Mouse (Mus musculus) limb, embryonic 15.5 days (tissue): ENCODE results near the gene Coro2b. TPM values are rescaled to one million over a fixed set of nuclear protein-coding genes. Genes with fewer than 3 reads are reported as not detected.
A peak's percentile ranks its signal among the peaks of the same experiment; 100 is the strongest.

Source experiments
- ATAC-seq: fragments of 200-750 bp; cut with Nextera tagmentation; 2 replicates; pipeline ENCODE4 v1.8.0; 2017; ENCODE audit warnings: low read depth, moderate TSS enrichment; ENCODE audit not compliant: insufficient number of reproducible peaks, low FRiP score, low TSS enrichment
- H3K27ac ChIP-seq: fragments of 300-500 bp; sonication (generic); 2 replicates; pipeline ENCODE4 v1.5.1; 2015; ENCODE audit warnings: moderate library complexity, mild to moderate bottlenecking, inconsistent platforms
- H3K27me3 ChIP-seq: fragments of 300-500 bp; sonication (generic); 2 replicates; pipeline ENCODE4 v1.6.1; 2015; ENCODE audit warnings: inconsistent platforms
- H3K36me3 ChIP-seq: fragments of 300-500 bp; sonication (generic); 2 replicates; pipeline ENCODE4 v1.6.1; 2015; ENCODE audit warnings: inconsistent platforms
- H3K4me1 ChIP-seq: fragments of 300-500 bp; sonication (generic); 2 replicates; pipeline ENCODE4 v1.6.1; 2015; ENCODE audit warnings: inconsistent platforms
- H3K4me2 ChIP-seq: fragments of 300-500 bp; sonication (generic); 2 replicates; pipeline ENCODE4 v1.6.1; 2015; ENCODE audit warnings: mild to moderate bottlenecking, inconsistent platforms
- H3K4me3 ChIP-seq: fragments of 300-500 bp; sonication (generic); 2 replicates; pipeline ENCODE4 v1.5.1; 2015; ENCODE audit warnings: mild to moderate bottlenecking, inconsistent platforms
- H3K9ac ChIP-seq: fragments of 300-500 bp; sonication (generic); 2 replicates; pipeline ENCODE4 v1.6.1; 2015; ENCODE audit warnings: inconsistent platforms
- H3K9me3 ChIP-seq: fragments of 300-500 bp; sonication (generic); 2 replicates; pipeline ENCODE4 v1.6.1; 2016; ENCODE audit warnings: inconsistent platforms
- WGBS: fragments of 180-500 bp; shearing (Covaris S2); methylation state at CpG from one replicate; pipeline ENCODE4 v1.1.7; 2015; 5-methylcytosine and 5-hydroxymethylcytosine counted together
- polyA plus RNA-seq: library from polyadenylated mRNA; unstranded; fragments of >200 nt; fragmentation: Nextera tagmentation; extraction: Ambion mirVana; gene quantifications from 2 replicates; pipeline ENCODE4 v1.2.1, GENCODE M21; 2015

The Coro2b gene
- 9.0 and 9.4 TPM in 2 replicates for polyA plus RNA-seq

GRCm38 (mm10) chr9:62536655-62537631 is at the start of gene Coro2b:
Gene Coro2b, minus strand, starts transcription at chr9:62537044.
- Histone ChIP-seq H3K4me1 (peaks cover 42% of the 10 kb centered on the region), H3K27me3 (peaks cover 5% of the 10 kb centered on the region; the same call in 1 of the 2 replicates), H3K4me2 (peak within 1 kb of the TSS; percentile 96), H3K36me3 (no peaks in the 10 kb centered on the region), H3K9ac (peak within 1 kb of the TSS; percentile 71), H3K9me3 (no peaks in the 10 kb centered on the region), H3K4me3 (peak within 1 kb of the TSS; percentile 64), H3K27ac (peak within 1 kb of the TSS; percentile 71)
- ATAC-seq: no peak
- WGBS: 3% methylated on average over 62 of the region's 74 CpGs

GRCm38 (mm10) chr9:62577558-62577957 is 40.7 kb upstream of the Coro2b start:
- Histone ChIP-seq H3K9ac (no peak overlapping the region), H3K9me3 (no peaks in the 10 kb centered on the region), H3K4me3 (no peak overlapping the region), H3K4me1 (no peaks in the 10 kb centered on the region), H3K27me3 (no peaks in the 10 kb centered on the region), H3K27ac (no peak overlapping the region), H3K4me2 (no peak overlapping the region), H3K36me3 (no peaks in the 10 kb centered on the region)
- no peak for ATAC-seq
- WGBS: 46% methylated on average over 1 of the region's 1 CpGs

- no peak overlapping the region for H3K4me2 ChIP-seq
- no peak overlapping the region for H3K27ac ChIP-seq
- H3K4me3 ChIP-seq: no peak overlapping the region
- no peaks in the 10 kb centered on the region for H3K9me3 ChIP-seq
- WGBS: 86% methylated on average over 6 of the region's 6 CpGs
- ATAC-seq: no peak
- no peak overlapping the region for H3K9ac ChIP-seq
- no peaks in the 10 kb centered on the region for H3K36me3 ChIP-seq
- H3K4me1 ChIP-seq: no peaks in the 10 kb centered on the region
- no peaks in the 10 kb centered on the region for H3K27me3 ChIP-seq
Observed at GRCm38 (mm10) chr9:62569121-62569520, 32.3 kb upstream of the Coro2b start.

GRCm38 (mm10) chr9:62567818-62568217 is 31.0 kb upstream of the Coro2b start:
- Histone ChIP-seq H3K9ac (no peak overlapping the region), H3K27ac (no peak overlapping the region), H3K9me3 (no peaks in the 10 kb centered on the region), H3K27me3 (no peaks in the 10 kb centered on the region), H3K4me2 (no peak overlapping the region), H3K36me3 (no peaks in the 10 kb centered on the region), H3K4me1 (no peaks in the 10 kb centered on the region), H3K4me3 (no peak overlapping the region)
- ATAC-seq: no peak
- WGBS: 97% methylated on average over 1 of the region's 1 CpGs

GRCm38 (mm10) chr9:62562236-62562635 is 25.4 kb upstream of the Coro2b start:
- H3K9ac ChIP-seq: no peak overlapping the region
- no peaks in the 10 kb centered on the region for H3K27me3 ChIP-seq
- H3K4me2 ChIP-seq: no peak overlapping the region
- no peaks in the 10 kb centered on the region for H3K4me1 ChIP-seq
- no peaks in the 10 kb centered on the region for H3K9me3 ChIP-seq
- WGBS: 85% methylated on average over 6 of the region's 6 CpGs
- no peak overlapping the region for H3K27ac ChIP-seq
- no peak overlapping the region for H3K4me3 ChIP-seq
- H3K36me3 ChIP-seq: no peaks in the 10 kb centered on the region
- no peak for ATAC-seq

GRCm38 (mm10) chr9:62560432-62560831 is 23.6 kb upstream of the Coro2b start:
- H3K9me3 ChIP-seq: no peaks in the 10 kb centered on the region
- no peak for ATAC-seq
- H3K4me1 ChIP-seq: no peaks in the 10 kb centered on the region
- no peak overlapping the region for H3K4me3 ChIP-seq
- WGBS: 76% methylated on average over 4 of the region's 4 CpGs
- no peak overlapping the region for H3K4me2 ChIP-seq
- no peak overlapping the region for H3K27ac ChIP-seq
- no peaks in the 10 kb centered on the region for H3K27me3 ChIP-seq
- H3K36me3 ChIP-seq: no peaks in the 10 kb centered on the region
- no peak overlapping the region for H3K9ac ChIP-seq

- ATAC-seq: no peak
- Histone ChIP-seq H3K9me3 (no peaks in the 10 kb centered on the region), H3K36me3 (no peaks in the 10 kb centered on the region), H3K27ac (no peak overlapping the region), H3K27me3 (no peaks in the 10 kb centered on the region), H3K4me2 (no peak overlapping the region), H3K4me1 (no peaks in the 10 kb centered on the region), H3K4me3 (no peak overlapping the region), H3K9ac (no peak overlapping the region)
- 63% methylated on average over 5 of the region's 5 CpGs for WGBS
Observed at GRCm38 (mm10) chr9:62560006-62560405, 23.2 kb upstream of the Coro2b start.

GRCm38 (mm10) chr9:62559446-62559845 is 22.6 kb upstream of the Coro2b start:
- Histone ChIP-seq H3K27me3 (no peaks in the 10 kb centered on the region), H3K4me1 (no peaks in the 10 kb centered on the region), H3K4me3 (no peak overlapping the region), H3K9ac (no peak overlapping the region), H3K27ac (no peak overlapping the region), H3K36me3 (no peaks in the 10 kb centered on the region), H3K4me2 (no peak overlapping the region), H3K9me3 (no peaks in the 10 kb centered on the region)
- ATAC-seq: no peak
- 74% methylated on average over 3 of the region's 3 CpGs for whole genome bisulfite sequencing

GRCm38 (mm10) chr9:62558058-62558457 is 21.2 kb upstream of the Coro2b start:
- Histone ChIP-seq H3K27ac (no peak overlapping the region), H3K9me3 (no peaks in the 10 kb centered on the region), H3K27me3 (no peaks in the 10 kb centered on the region), H3K9ac (no peak overlapping the region), H3K4me2 (no peak overlapping the region), H3K36me3 (no peaks in the 10 kb centered on the region), H3K4me1 (no peaks in the 10 kb centered on the region), H3K4me3 (no peak overlapping the region)
- ATAC-seq: no peak
- WGBS: 91% methylated on average over 8 of the region's 8 CpGs

- H3K9ac ChIP-seq: no peak overlapping the region
- H3K4me2 ChIP-seq: no peak overlapping the region
- WGBS: 87% methylated on average over 6 of the region's 6 CpGs
- H3K36me3 ChIP-seq: no peaks in the 10 kb centered on the region
- no peak overlapping the region for H3K27ac ChIP-seq
- no peak for ATAC-seq
- H3K9me3 ChIP-seq: no peaks in the 10 kb centered on the region
- no peak overlapping the region for H3K4me3 ChIP-seq
- no peaks in the 10 kb centered on the region for H3K27me3 ChIP-seq
- no peaks in the 10 kb centered on the region for H3K4me1 ChIP-seq
Observed at GRCm38 (mm10) chr9:62556748-62557147, 19.9 kb upstream of the Coro2b start.

- Histone ChIP-seq H3K4me3 (no peak overlapping the region), H3K4me2 (no peak overlapping the region), H3K27ac (no peak overlapping the region), H3K4me1 (no peaks in the 10 kb centered on the region), H3K27me3 (no peaks in the 10 kb centered on the region), H3K9ac (no peak overlapping the region), H3K36me3 (no peaks in the 10 kb centered on the region), H3K9me3 (no peaks in the 10 kb centered on the region)
- no peak for ATAC-seq
- 75% methylated on average over 5 of the region's 5 CpGs for WGBS
Observed at GRCm38 (mm10) chr9:62555258-62555856, 18.5 kb upstream of the Coro2b start.

GRCm38 (mm10) chr9:62554606-62555005 is 17.8 kb upstream of the Coro2b start:
- Histone ChIP-seq H3K4me2 (no peak overlapping the region), H3K27ac (no peak overlapping the region), H3K4me1 (no peaks in the 10 kb centered on the region), H3K4me3 (no peak overlapping the region), H3K9me3 (no peaks in the 10 kb centered on the region), H3K36me3 (no peaks in the 10 kb centered on the region), H3K27me3 (no peaks in the 10 kb centered on the region), H3K9ac (no peak overlapping the region)
- 47% methylated on average over 3 of the region's 3 CpGs for WGBS
- no peak for ATAC-seq
